Mouse (Mus musculus): Measurements from ENCODE around the gene Plce1.

The Plce1 gene

GRCm38 (mm10) chr19:38820186-38820804 lies 339.4 kb downstream of the Plce1 start:
- no peak for DNase-seq (ENCODE audit: low read depth)

- DNase-seq (ENCODE audit: low read depth): no peak
Measured at GRCm38 (mm10) chr19:38833224-38833623, 352.3 kb downstream of the Plce1 start.
